Mouse (Mus musculus): Measurements from ENCODE around the gene Tmem150a. TPM values are rescaled to one million over a fixed set of nuclear protein-coding genes. Genes with fewer than 3 reads are reported as not detected.

The Tmem150a gene
- total RNA-seq, 1 experiment from 2014 or later, result 1.2 TPM

DNA sequence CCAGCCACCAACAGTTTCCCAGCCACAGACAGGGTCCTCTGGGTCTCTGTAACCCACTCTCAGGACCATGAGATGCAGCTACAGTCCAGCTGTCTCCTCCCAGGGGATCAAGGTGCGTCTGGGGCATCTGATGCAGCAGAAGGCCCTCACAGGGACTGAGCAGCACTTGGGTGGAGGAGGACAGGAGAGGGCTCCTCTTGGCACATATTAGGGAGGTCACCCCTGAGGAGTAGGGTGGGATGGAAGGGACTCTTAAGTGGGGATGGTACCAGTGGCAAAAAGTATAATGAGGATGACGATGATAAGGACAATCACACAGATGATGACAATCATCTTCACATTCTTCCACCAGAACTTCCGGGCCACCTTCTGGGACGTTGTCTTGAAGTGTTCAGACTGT, 30.0 kb downstream of the Tmem150a start:
- no peak for ATAC-seq (replicated peaks in 1 of 2; ENCODE audit: insufficient read depth in 1 of 2, low FRiP score in 2 of 2, low TSS enrichment in 1 of 2, low read depth in 1 of 2, poor library complexity in 2 of 2, severe bottlenecking in 2 of 2)

DNA sequence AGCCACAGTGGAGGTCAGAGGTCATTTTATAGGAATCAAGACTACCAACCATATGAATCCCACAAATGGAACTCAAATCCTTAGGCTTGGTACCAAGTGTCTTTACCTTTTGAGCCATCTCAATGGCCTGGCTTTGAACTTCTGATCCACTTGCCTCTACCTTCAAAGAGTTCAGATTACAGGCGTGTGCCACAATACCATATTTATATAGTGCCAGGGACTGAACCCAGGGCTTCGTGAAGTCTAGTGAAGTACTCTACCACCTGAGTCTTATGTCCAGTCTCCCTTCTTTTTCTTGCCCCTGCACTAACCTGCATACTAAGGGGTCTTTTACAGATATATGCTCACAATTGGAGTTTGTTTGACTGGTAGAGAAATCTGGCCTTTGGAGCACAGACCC, 31.3 kb downstream of the Tmem150a start:
- ATAC-seq (replicated peaks in 1 of 2; ENCODE audit: insufficient read depth in 1 of 2, low FRiP score in 2 of 2, low TSS enrichment in 1 of 2, low read depth in 1 of 2, poor library complexity in 2 of 2, severe bottlenecking in 2 of 2), result no peak

DNA sequence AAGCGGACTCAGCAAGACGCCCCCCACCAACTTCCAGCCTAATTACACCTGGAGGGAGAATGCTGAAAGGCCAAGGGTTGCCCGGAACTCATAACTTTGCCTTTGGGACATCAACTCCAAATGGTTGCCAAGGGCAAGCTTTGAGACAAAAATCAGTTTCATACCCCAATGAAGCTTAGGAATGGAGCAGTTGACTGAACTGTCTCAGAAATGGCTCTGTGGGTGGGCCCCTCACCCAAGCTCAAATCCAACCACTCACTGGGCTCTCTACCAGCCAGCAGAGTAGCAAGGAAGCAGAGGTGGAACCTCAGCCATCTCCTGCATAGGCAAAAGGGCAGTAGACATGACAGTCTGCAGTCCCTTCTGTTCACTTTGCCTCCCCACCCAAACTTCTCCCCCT, 32.6 kb downstream of the Tmem150a start:
- ATAC-seq (replicated peaks in 1 of 2; ENCODE audit: insufficient read depth in 1 of 2, low FRiP score in 2 of 2, low TSS enrichment in 1 of 2, low read depth in 1 of 2, poor library complexity in 2 of 2, severe bottlenecking in 2 of 2), result no peak

DNA sequence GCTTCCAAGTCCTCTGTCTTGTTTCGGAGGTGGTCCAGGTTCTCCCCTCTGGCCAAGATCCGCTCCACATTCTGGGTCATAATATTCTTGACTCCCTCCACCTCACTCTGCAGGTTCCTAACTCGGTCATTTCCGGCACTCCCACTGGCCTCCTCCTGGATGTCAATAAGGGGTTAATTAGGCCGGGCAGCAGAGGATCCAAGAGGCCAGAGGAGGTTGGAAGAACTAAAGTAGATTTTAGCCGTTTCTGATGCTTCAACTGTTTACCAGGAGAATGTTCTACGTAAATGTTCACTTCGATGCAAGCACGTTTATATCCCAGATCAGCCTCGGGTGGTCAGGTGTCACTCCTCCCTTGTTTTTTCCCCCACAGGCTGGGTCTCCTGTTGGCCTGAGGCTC, 33.0 kb downstream of the Tmem150a start:
- no peak for ATAC-seq (replicated peaks in 1 of 2; ENCODE audit: insufficient read depth in 1 of 2, low FRiP score in 2 of 2, low TSS enrichment in 1 of 2, low read depth in 1 of 2, poor library complexity in 2 of 2, severe bottlenecking in 2 of 2)

DNA sequence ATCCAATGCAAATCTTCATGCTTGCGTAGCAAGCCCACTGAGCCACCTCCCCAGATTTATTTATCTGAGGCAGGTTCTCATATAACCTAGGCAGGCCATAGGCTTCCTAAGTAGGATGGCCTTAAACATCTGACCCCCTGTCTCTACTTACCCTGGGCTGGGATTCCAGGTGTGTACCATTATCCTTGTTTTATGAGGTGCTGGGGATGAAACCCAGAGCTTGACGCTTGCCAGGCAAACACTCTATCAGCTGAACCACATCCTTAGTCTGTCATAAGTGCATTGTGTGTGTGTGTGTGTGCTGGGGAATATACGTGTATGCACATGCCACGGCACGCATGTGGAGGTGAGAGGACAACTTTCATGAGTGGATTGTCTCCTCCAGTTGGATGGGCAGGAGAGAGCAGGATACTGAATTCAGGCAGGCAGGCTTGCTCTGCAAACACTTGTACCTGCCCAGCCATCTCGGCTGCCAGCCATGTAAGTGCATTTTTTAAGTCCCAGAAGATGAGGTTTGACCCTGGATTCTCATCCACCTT, 33.6 kb downstream of the Tmem150a start:
- ATAC-seq (replicated peaks in 1 of 2; ENCODE audit: insufficient read depth in 1 of 2, low FRiP score in 2 of 2, low TSS enrichment in 1 of 2, low read depth in 1 of 2, poor library complexity in 2 of 2, severe bottlenecking in 2 of 2), result no peak

DNA sequence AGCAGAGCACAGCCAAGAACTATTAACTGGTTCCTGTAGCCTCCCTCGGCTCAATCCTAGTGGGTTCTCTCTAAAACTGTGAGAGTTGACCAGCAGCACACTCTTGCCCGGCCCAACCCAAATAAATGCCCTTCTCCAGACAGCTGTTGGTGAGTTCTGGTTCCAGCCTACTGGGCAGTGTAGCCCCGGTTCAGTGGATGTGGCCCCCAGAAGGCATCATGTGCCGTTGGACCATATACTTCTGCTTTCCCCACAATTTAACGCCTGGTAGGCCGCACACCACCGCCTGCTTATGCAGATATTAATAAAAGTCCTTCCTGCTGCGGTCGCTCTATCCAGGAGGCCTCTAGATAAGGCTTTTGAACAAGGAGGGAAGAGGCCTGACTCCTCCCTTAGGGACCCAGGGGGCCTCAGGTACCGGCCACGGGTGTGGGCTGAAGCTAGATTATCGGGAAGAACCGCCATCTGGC, 34.3 kb downstream of the Tmem150a start:
- peak; percentile 88 to 91 for ATAC-seq (replicated peaks in 1 of 2; ENCODE audit: insufficient read depth in 1 of 2, low FRiP score in 2 of 2, low TSS enrichment in 1 of 2, low read depth in 1 of 2, poor library complexity in 2 of 2, severe bottlenecking in 2 of 2)

DNA sequence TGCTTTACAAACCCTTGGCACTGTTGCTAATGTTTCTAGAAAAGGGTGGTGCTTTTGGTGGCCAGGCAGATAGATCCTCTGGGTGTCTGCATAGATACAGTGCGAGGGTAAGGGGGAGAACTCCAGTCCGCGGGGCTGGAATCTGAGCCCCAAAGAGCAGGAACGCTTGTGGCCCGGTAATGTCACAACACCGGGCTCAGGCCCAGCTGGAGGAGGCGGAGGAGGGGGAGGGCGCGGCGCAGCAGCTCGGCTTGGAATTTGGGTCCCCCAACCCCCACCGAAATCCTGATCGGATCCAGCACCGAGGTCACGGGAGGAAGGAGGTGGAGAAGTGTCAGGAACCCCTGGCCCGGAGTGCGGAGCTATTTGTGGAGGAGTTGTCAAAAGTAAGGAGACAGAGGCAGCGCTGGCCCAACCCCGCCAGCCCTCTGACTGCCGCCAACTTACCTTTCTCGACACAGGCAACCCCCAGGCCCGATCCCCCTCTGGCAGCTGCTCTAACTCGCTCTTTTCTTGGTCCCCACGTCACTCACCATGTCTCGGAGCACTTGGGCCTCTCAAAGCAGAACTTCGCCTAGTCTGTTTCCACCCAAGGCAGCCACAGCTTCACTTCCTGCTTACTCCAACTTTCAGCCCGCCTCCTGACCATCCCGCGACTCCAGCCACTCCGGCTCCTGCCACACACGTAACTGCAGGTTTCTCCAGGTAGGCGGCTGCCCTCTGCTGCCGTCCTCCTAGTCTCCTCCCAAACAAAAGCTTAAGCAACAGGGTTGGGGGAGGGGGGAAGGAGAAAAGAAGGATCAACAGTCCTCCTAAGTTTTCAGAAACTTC, 34.9 kb downstream of the Tmem150a start, which contains the start of gene Vamp8:
Gene Vamp8 (minus strand): TSS at position 763 of the 831 bp plus-strand sequence.
- ATAC-seq (replicated peaks in 1 of 2; ENCODE audit: insufficient read depth in 1 of 2, low FRiP score in 2 of 2, low TSS enrichment in 1 of 2, low read depth in 1 of 2, poor library complexity in 2 of 2, severe bottlenecking in 2 of 2), result peak; percentile 63 to 71

DNA sequence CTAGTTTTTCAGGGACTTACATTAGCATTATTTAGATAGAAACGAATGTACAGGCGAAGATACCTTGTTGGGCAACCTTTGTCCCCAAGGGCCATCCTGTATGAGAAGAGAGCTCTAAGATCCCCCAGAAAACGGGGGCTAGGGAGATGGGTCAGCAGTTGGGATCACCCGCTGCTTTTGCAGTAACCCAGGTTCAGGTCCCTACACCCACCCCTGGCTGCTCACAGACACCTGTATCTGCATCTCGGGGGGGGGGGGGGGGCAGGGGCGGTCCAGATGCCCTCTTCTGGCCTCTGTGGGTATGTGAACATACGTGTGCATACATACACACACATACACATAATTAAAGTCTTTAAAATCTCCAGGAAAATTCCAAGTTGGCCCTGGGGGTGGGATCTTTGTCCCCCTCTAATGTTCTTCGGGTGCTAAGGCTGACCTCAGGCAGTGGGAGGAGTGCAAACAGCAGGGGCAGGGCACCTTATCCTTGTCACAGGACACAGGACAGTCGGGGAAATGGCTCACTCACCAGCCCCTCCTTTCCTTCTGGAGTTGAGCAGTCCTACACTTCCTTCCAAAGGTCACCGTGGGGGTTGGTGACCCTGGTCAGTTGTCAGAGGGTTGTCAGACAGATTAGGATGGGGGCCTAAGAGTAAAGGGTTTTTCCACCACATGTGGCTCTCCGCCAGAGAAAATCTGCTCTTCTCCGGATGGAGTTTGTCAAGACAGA, 35.7 kb downstream of the Tmem150a start:
- ATAC-seq (replicated peaks in 1 of 2; ENCODE audit: insufficient read depth in 1 of 2, low FRiP score in 2 of 2, low TSS enrichment in 1 of 2, low read depth in 1 of 2, poor library complexity in 2 of 2, severe bottlenecking in 2 of 2), result no peak

DNA sequence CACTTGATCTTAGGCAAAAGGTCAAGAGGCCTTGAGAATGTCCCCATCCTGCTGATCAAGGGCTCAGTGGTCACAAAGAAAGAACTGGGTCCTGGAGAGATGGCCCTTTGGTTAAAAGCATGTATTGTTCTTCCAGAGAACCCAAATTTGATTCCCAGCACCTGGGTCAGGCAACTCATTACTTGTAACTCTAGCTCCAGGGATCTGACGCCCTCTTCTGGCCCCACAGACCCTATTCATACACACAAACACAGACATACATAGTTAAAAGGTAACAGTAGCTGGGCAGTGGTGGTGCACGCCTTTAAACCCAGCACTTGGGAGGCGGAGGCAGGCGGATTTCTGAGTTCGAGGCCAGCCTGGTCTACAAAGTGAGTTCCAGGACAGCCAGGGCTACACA, 37.1 kb downstream of the Tmem150a start:
- no peak for ATAC-seq (replicated peaks in 1 of 2; ENCODE audit: insufficient read depth in 1 of 2, low FRiP score in 2 of 2, low TSS enrichment in 1 of 2, low read depth in 1 of 2, poor library complexity in 2 of 2, severe bottlenecking in 2 of 2)

DNA sequence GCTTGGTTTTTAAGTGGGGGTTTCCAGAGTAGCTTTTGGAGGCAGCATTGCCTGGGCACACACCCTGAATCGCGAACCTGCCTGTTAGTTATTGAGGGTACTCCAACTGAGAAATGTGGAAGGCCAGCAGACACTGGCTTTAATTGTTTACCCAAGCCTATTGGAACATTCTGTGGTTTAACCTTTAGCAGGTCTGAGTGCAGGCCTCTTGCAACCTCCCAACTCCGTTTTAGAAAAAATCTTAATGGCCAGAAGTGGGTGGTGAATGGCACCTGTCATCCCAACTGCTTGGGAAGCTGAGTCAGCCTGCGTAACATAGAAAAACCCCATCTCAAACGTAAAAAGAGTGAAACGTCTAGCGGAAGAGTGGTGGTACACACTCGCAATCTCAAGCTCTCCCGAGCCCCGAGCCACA, 41.6 kb downstream of the Tmem150a start:
- no peak for ATAC-seq (replicated peaks in 1 of 2; ENCODE audit: insufficient read depth in 1 of 2, low FRiP score in 2 of 2, low TSS enrichment in 1 of 2, low read depth in 1 of 2, poor library complexity in 2 of 2, severe bottlenecking in 2 of 2)

DNA sequence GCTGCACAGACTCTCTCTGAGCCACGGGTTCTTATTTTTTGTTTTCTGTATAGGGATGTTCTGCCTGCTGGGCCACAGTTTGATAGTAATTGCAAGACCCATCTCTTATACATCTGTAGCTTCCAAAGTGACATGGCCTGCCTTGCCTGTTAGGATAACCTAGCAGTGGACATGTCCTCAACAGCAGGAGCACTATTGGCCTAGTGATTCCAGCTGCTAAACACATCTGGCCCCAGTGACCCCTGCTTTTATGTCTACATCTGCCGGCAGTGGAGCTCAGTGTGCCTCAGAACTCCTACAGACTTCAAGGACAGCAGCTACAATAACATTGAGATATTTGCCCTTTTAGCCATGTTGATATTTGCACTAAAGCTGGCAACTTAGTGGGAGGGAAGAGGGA, 44.7 kb downstream of the Tmem150a start:
- no peak for ATAC-seq (replicated peaks in 1 of 2; ENCODE audit: insufficient read depth in 1 of 2, low FRiP score in 2 of 2, low TSS enrichment in 1 of 2, low read depth in 1 of 2, poor library complexity in 2 of 2, severe bottlenecking in 2 of 2)

DNA sequence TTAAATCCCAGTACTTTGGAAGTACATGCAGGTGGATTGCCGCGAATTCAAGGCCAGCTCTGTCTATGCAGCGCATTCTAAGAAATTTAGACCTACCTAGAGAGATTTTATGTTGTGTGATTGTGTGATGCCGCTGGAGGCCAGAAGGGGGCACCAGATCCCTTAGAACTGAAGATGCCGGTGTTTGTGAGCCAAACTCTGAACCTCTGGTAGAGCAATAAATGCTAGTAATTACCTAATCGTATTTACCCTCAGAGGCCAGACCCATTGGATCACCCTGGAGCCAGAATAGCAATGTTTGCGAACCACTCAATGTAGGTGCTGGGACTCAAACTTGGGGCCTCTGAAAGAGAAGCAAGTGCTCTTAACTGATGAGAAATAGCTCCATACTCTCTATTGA, 46.6 kb downstream of the Tmem150a start:
- peak; percentile 82 to 85 for ATAC-seq (replicated peaks in 1 of 2; ENCODE audit: insufficient read depth in 1 of 2, low FRiP score in 2 of 2, low TSS enrichment in 1 of 2, low read depth in 1 of 2, poor library complexity in 2 of 2, severe bottlenecking in 2 of 2)

DNA sequence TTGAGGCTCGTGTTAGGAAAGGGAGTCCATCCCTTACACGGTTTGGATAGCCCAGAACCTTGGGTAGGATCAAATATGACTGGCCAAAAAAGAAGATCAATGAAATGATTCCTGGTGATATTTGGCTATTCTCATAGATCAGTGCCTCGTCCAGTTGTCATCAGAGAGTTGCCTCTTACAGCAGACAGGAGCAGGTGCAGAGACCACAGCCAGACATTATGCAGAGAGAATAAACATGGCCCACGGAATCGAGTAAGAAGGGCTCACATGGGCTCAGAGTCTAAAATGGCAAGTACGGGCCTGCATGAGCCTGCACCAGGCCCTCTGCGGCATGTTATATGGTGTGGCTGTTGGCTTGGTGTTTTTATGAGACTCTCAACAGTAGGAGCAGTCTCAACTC, 50.1 kb downstream of the Tmem150a start:
- no peak for ATAC-seq (replicated peaks in 1 of 2; ENCODE audit: insufficient read depth in 1 of 2, low FRiP score in 2 of 2, low TSS enrichment in 1 of 2, low read depth in 1 of 2, poor library complexity in 2 of 2, severe bottlenecking in 2 of 2)

DNA sequence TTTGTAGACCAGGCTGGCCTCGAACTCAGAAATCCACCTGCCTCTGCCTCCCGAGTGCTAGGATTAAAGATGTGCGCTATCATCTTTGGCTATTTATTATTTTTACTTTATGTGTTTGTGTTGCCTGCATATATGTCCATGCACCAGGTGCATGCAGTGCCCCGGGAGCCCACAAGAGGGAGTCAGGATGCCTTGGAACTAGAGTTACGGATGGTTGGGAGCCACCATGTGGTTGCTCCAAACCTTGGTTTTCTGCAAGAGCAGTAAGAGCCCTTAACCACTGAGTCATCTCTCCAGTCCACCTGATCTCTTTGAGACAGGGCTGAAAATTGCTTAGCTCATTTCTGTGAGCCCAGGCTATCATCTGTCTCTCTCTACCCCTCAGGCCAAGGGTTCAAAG, 51.9 kb downstream of the Tmem150a start:
- peak; percentile 91 to 92 for ATAC-seq (replicated peaks in 1 of 2; ENCODE audit: insufficient read depth in 1 of 2, low FRiP score in 2 of 2, low TSS enrichment in 1 of 2, low read depth in 1 of 2, poor library complexity in 2 of 2, severe bottlenecking in 2 of 2)

Other genes with a start within 250 kb of the Tmem150a start
- not detected in 2 replicates for gene Atoh8, start 119.9 kb upstream of the Tmem150a start, total RNA-seq (2017)
- not detected in 2 replicates for gene Sftpb, start 50.8 kb upstream of the Tmem150a start, total RNA-seq (2017)
- 66.7 and 82.2 TPM in 2 replicates for gene Usp39, start 10.3 kb upstream of the Tmem150a start, total RNA-seq (2017)
- 23.4 and 24.6 TPM in 2 replicates for gene 0610030E20Rik, start 8.1 kb upstream of the Tmem150a start, total RNA-seq (2017)
- 55.9 and 56.8 TPM in 2 replicates for gene Rnf181, start 11.5 kb downstream of the Tmem150a start, total RNA-seq (2017)
- gene Vamp5, start 25.0 kb downstream of the Tmem150a start, total RNA-seq (2017), result 57.2 and 59.8 TPM in 2 replicates
- gene Vamp8, start 35.3 kb downstream of the Tmem150a start, total RNA-seq (2017), result 270 and 419 TPM in 2 replicates
- 9.4 and 9.8 TPM in 2 replicates for gene Ggcx, start 58.9 kb downstream of the Tmem150a start, total RNA-seq (2017)
- gene Mat2a, start 84.1 kb downstream of the Tmem150a start, total RNA-seq (2017), result 168 and 256 TPM in 2 replicates
- not detected in 2 replicates for gene Sh2d6, start 166.3 kb downstream of the Tmem150a start, total RNA-seq (2017)
- 61.1 and 113 TPM in 2 replicates for gene Capg, start 188.9 kb downstream of the Tmem150a start, total RNA-seq (2017)
- 7.6 and 9.8 TPM in 2 replicates for gene Elmod3, start 243.0 kb downstream of the Tmem150a start, total RNA-seq (2017)
- gene Retsat, start 243.0 kb downstream of the Tmem150a start, total RNA-seq (2017), result 12.4 and 17.1 TPM in 2 replicates